Mouse (Mus musculus): ENCODE measurements around the gene Hs1bp3.
A peak's percentile ranks its signal among the peaks of the same experiment; 100 is the strongest.

Hs1bp3 gene

DNA sequence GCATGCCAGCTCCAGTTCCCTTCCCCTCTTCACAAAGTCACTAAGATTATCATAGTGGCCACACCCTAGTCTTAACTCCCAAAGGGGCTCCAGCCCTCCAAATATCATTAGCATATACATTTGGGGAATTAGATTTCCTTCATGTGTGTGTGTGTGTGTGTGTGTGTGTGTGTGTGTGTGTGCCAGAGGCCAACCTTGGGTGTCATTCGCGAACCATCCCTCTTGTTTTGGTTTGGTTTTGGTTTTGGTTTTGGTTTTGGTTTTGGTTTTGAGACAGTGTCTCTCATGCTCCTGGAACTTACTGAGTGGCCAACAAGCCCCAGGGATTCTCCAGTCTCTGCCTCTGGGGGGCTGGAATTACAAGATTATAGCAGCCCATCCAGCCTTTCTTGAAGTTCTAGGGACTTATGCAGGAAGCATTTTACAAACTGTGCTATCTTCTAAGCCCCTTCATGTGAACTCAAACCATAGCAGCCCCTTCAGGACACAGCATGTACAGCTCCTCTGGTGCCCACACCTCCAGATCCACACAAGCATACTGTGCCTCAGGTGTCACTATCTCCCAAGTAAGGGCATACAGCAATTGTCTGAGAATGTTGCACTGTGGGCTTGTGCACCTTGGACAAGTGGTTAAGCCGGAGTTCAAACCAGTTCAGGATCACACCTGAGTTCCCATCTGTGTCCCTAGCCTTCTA, 46.3 kb downstream of the Hs1bp3 start:
- no peak for DNase-seq (ENCODE audit: extremely low spot score, low read depth, low spot score)

DNA sequence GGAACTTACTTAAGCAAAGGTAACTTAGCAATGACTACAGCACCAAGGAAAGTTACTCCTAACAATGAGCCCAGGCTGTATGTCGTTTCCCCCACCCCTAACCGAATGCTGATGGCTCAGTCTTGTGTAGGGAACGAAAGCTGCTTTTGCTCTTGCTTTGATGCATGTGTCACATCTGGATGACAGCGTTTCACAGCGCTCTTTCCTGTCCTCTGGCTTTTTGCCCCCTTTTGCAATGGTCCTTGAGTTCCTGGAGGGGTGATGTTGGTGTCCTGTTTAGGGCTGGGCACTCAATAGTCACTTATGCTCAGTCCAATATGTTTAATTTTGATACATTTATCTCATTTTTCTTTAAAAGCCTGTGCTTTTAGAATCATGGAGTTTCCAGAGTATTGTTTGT, 48.6 kb downstream of the Hs1bp3 start:
- DNase-seq (ENCODE audit: extremely low spot score, low read depth, low spot score) = no peak

DNA sequence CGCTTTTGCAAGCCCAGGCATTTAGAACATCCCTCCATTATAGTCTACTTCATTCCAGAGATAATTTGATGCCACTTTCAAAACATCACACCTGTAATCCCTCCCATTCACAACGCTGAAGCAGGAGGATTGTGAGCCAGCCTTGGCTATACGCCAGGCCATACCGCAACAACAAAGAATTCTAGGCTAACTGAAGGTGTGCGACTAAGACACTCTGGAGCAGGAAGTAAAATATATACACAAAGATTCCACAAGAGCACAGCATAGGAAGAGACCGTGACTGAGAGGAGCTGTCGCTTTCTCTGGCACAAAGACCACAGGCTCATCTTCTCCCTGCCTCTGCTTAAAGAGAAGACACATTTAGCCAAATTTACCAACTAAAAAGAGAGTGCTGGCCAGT, 49.2 kb downstream of the Hs1bp3 start:
- no peak for DNase-seq (ENCODE audit: extremely low spot score, low read depth, low spot score)

DNA sequence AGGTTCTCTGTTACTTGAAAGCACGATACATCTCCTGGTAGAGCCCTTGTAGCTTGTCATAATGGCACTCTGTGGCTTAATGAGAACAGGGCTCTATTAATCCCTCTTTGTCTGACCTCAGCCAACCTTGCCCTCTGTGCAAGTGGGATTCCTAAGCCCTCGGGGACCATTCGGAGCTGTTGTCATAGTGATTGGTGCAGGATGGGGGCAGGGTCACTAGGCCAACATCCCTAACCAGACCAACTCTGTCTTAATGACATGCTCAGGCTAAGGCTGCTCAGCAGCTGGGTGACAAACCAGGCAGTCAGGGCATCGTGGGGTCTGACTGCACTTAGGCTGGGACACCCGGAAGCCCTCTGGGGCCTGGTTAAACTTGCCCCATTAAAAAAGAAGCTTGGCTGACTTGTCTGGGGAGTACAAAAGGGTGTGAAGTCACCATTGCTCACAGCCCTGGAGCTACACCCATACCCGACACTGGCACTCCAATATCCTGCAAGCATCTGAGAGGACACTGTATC, 51.1 kb downstream of the Hs1bp3 start:
- peak; percentile 47 for DNase-seq (ENCODE audit: extremely low spot score, low read depth, low spot score)

DNA sequence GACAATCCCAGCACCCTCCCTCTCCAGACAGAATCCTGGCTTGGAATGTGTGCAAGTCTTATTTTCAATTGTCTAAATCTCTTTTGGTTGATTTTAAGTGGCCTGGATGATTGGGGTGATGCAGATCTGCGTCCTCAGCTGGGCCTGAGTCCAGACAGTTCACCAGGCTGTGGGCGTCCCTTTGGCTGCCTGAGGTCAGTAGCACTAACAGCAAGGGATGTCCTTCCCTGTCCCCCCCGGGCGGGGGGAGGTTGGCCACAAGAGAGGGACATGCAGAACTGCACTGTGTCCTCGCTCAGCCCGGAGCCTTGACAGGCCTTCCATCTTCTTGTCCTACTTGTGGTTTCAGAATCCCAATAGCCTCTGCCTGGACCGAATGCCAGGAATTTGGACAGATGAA, 52.1 kb downstream of the Hs1bp3 start:
- DNase-seq (ENCODE audit: extremely low spot score, low read depth, low spot score) = no peak

DNA sequence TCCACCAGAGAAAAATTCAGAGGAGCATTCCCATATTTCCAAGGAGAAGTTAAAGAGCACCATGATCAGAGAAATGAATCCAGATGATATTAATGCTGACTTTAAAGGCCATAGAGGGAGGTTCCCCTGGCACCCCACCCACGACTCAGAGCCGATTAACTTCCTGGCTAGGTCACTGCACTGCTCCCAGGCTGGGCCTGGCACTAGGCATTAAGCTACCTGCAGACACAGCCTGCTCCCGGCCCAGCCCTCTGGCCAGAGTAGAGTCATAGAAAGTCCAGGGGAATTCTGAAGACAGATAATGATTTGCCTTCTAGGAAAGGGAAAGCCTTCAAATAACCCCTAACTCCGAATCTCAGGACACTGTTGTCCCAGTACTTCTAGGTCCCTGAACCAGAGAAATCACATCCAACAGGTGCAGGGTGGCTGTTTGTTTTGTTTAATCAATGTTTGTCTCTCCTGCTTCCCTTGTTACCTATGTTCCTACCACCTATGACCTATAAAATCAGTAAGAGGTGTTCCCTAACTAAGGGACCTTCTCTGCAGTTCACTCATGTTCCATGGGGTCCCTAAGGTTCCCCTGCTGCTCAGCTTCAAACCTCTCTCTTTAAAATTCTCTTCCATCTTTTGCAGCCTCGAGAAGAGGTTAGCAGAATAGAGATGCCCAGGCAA, 52.8 kb downstream of the Hs1bp3 start:
- DNase-seq (ENCODE audit: extremely low spot score, low read depth, low spot score) = no peak

DNA sequence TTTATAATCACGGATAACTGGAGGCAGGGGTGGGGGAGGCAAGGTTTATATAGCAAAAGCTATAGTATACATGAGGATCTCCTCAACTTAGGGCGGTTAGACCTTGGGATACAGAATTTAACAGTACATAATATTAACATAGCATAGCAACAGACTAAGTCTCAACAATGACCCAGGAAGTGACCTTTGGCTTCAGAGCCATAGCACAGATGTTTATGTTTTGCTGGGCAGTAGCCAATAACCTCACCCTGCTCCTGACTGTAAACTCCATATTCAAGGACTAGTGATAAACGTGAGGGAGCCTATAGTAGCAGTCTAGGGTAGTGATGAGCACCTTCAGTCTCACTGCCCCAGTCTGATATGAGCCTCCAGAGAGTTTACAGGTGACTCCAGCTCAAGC, 53.5 kb downstream of the Hs1bp3 start:
- no peak for DNase-seq (ENCODE audit: extremely low spot score, low read depth, low spot score)

DNA sequence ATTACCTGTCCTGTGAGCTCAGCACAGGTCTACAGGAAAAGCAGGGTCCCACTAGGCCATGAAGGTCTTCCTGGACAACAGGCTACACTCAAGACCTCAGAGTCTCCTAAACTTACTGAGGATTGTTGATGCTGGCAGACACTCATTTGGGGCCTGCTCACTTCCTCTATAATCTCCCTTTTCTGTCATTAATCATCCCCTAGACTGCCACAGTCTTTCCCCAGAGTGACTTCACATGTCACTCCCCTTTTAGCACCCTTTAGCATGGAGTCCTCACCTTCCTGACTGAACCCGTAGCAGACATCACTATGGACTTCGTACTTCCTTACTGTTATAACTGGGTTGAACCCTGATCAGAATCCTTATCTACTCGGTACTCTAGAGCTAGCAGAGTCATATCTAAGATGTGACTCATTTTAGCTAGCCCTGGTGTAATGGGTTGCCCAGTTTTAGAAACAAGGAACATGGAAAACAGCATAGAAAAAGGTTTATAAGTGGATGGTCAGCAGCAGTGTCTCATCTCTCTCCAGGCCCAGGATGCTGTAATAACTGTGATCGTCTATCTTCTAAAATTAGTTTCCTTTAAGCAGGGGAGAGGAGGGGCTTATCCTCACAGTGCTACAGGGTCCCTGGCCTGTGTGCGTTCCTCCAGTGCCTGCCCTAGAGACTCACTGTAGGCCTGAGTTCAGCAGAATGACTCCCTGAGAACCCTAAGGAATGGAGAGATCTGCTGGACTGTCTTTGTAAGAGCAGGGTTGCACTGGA, 58.7 kb downstream of the Hs1bp3 start:
- DNase-seq (ENCODE audit: extremely low spot score, low read depth, low spot score) = no peak

DNA sequence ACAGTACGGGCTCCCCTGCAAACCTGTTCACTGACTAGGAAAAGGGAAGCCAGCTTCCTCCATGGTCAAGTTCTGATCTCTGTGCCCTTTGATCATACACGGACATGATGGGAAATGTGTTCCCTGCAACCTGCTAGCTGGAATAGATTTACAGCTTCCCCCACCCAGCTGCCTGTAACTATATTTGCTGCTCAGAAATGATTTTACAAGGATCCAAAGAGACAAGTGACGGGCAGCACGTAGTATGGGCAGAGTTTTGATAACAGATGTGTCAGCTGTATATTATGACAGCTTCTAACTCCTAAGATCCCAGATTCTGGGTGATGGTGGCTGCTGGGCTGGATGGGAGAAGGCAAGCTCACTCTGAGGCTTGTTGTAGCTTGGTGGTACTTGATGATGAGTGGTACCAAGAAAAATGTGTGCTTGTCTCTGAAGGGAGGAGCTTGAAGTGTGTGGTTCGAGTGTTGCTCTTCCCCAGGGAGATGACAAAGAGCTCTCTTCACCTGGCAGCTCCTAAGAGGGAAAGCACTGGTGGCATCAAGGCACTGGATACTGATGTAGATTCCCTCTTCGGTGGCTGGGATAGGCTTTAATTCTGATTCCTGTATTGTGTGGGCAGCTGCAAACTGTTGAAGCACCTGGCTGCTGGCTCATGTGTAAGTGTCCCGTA, 59.4 kb downstream of the Hs1bp3 start:
- DNase-seq (ENCODE audit: extremely low spot score, low read depth, low spot score) = no peak

DNA sequence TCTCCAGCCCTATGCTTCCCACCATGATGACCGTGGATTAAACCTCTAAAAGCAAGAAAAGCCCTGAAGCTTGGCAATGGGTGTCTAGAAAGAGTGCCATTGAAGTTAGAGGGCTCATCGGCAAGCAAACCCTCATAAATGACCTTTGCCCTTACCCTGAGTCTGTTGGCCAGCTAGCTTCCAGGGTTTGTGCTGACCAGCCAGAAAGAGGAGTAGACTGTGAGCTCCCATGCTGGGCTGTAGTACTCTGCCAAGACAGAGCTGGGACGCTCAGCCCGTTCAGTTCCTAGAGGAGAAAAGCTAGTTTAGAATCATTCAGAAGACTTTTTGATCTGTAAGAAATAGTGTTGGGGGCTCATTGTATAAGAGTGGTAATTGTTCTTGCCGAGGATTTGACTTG, 60.5 kb downstream of the Hs1bp3 start:
- no peak for DNase-seq (ENCODE audit: extremely low spot score, low read depth, low spot score)

DNA sequence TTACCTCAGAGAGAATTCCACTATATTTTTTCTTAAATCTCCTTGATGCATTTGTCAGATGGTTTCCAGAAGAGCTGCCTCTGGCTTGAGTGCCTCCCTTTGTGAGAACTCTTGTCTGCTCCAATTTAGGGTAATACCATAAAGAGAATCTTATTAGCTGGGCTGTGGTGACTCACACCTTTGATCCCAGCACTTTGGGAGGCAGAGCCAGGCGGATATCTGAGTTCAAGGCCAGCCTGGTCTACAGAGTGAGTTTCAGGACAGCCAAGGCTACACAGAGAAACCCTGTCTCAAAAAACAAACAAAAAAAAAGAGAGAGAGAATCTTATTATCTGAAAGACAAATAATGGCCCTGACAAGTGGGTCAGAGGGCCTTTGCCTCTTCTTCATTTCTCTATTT, 63.9 kb downstream of the Hs1bp3 start:
- DNase-seq (ENCODE audit: extremely low spot score, low read depth, low spot score) = no peak

DNA sequence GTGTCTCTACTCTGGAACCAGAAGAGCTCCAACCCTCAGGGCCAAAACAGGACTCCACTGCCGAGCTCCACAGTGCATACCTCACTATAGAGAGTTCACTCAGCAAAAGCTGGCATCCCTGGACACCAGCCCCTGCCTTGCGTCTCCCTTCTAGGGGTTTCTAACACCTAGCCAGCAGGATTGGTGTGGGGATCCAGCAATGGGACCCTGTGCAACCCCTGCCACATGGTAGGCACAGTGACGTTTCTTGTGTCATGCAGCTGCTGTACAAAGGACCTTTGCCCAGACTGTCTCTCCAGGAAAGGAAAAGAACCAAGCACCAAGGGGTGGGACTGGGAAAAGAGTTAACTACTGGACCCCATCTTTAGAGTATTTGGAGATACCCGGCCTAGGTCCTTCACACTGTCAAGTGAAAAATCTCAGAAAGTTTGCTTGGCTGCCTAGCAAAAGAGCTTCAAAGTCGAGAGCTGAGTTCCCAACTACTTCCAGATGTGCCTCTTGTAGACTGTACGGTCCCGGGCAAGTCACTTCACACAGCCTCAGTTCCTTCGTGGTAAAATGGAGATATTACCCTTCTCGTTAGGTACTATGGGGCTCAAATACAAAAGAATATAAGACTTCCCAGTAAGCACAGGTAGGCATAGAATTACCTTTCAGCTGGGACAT, 64.9 kb downstream of the Hs1bp3 start:
- DNase-seq (ENCODE audit: extremely low spot score, low read depth, low spot score) = no peak

DNA sequence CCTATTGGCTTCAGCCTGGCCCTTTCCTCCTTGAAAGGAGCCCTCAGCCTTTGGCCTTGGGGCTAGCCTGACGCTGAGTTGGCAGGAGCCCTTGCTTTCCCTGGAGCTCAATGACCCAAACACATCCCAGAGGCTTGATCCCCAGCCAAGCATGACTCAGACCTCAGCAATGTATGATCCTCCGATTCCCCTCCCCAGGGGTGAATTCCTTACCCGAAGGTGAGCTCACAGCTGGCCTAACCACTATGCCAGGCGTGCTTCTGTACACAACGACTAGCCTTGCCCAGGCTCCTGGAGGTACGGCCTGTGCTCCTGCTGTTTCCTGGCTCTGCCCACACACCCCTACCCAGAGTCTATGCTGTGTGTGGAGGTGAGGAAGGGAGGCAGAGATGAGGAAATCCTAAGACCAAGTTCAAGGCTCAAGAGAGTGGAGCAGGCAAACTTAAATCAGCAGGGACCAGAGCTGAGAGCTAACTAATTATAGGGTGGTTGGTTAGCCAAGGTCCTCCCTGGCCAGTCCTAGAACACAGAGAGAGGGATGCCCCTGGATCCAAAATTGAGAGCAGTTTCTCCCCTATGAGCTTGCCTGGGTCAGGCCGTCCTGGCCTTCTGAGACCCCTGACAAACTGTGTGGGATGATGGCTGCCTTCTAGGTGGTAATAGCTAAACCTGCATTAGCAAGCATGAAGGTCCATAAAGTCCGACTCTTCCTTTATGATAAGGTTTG, 66.7 kb downstream of the Hs1bp3 start:
- DNase-seq (ENCODE audit: extremely low spot score, low read depth, low spot score) = no peak

DNA sequence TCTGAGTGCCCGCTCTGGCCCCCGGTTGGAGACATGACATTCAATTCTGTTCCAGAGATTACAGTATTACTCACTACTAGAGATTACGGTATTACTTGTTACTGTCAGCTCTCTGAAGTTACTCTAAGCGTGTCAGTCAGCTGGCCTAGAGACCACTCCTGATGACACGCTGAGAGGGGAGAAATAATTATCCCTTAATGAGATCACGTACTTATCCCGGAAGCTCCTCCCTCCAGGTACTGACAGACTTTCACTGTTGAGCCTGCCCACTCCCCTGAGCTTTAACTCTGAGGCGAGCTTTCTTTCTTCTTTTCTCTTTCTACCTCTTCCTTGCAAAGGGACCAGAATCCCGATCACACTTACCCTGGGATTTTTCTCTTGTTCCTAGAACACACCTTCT, 67.7 kb downstream of the Hs1bp3 start:
- no peak for DNase-seq (ENCODE audit: extremely low spot score, low read depth, low spot score)

DNA sequence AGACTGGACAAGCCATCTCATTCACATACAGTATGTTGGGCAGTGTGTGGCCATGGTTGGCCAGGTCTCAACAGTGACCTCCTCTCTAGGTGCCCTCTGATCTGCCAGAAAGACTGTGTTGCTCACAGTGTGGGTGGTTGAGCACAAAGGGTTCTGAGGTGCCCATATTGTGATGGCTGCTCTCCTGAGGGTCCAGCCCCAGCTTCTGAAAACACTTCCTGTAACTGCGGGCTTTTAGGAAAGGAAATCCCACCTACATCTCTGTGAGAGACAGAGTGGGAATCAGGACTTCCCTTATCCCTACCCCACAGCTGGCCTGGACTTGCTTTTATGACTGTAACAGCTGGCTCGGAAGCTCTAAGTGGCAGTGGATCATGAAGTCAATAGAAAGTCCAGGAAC, 68.7 kb downstream of the Hs1bp3 start:
- no peak for DNase-seq (ENCODE audit: extremely low spot score, low read depth, low spot score)

DNA sequence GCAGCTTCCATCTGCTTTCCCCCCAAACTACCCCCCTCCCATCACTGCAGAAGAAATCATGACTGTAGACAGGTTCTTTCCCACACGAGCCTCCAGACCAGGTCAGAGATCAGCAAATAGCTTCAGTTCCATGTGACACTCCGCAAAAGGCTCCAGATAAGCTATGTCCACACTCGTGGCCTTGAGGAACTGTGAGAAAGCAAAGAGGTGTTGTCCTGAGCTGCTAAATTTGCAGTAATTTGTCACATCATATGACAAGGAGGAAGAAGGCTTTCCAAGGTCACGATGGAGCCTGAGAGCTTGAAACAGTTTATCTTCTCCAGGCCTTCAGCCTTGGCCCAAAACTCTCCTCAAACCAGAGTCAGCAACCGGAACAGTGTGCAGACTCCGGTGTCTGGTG, 70.6 kb downstream of the Hs1bp3 start:
- DNase-seq (ENCODE audit: extremely low spot score, low read depth, low spot score) = no peak

DNA sequence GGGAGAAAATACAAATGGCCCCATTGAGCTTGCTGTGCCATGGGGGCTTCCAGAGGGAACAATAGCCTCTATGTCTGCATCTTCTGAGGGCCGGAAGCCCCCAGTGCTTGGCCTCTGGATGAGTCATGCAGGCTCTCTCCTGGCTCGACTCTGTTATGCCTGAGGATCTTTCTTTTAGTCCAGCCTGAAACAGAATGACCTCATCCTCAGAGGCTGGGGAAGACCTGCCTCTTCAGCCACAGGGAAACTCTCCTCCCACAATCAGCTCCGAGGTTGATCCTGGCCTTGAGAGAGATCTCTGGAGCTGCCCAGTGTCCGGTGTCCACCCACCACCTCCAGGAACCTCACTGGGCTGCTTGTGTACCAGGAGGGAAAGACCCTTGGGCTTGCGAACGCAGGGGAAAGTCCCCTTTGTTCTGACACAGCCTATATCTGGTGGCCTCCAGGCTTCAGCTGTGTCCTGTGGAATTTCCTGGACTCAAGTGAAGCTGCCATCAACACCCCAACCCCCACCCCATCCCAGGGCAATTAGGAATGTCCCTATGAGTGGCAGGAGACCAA, 73.3 kb downstream of the Hs1bp3 start:
- DNase-seq (ENCODE audit: extremely low spot score, low read depth, low spot score) = no peak

DNA sequence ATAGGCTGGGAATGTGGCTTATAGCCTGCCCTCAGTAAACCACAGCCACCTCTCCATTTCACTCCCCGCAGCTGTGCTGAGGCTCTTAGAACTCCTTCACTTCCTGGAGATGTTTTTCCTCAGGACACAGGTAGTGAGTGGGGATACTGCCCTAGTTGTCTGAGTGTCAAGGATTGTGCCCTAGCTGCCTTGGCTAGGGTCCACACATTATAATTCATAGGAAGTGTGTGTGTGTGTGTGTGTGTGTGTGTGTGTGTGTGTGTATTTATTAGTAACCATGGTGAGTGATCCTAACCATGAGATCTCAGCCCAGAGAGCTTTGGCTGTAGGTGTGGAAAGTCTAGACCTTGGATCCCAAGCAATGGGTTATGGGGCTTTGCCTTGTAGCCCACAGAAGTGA, 74.0 kb downstream of the Hs1bp3 start:
- no peak for DNase-seq (ENCODE audit: extremely low spot score, low read depth, low spot score)

DNA sequence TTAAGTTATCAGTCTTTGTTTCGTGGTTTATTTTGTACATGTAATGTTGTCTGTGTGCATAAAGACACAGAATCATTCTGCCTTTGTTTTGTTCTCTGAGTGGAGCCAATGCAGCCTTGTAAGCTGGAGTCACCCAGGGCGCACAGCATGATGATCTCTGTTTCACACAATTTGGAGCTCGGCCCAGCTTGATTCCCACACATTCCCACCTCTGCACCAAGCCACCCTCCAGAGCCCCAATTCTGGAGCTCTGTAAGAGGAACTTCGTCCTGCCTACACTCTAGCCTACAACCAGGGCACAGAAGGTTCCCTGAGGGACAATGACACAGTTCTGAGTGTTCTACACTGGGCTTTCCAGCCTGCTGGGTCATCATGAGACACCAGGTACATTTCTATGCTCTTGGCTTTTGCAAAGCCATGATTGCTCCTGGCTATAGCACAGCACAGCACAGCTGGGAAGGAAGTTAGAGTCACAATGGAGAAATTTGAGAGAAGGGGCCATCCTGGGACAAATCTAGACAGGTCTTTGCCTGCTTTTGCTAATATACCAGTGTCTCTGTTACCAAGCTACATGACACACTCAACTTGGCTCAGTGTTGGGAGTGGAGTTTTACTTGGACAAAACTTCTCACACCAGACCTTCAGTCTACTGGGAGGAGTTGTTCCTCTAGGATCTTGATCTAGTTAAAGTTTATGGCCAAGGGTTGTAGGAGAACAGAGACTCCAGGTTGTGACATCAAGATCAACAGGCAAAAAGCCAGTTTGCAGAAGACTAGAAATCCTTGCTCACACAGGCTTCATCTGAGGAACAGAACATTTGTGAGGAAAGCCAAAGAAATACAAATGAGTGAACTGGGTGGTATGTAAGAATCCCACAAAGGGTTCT, 75.5 kb downstream of the Hs1bp3 start:
- no peak for DNase-seq (ENCODE audit: extremely low spot score, low read depth, low spot score)
